Mouse (Mus musculus) lung, adult 2 months (tissue): ENCODE data around the gene Ppp4r4.

Experiments used
- CTCF ChIP-seq: fragments of 200-500 bp; IDR thresholded peaks from 2 replicates; pipeline ENCODE4 v1.5.1; 2011; ENCODE audit warnings: mild to moderate bottlenecking, low read length, control low read depth; ENCODE audit not compliant: insufficient read depth
- POLR2A ChIP-seq: fragments of 200-500 bp; IDR thresholded peaks from 2 replicates; pipeline ENCODE4 v1.6.1; 2011; ENCODE audit warnings: low read depth, mild to moderate bottlenecking, control low read depth, low read length, borderline replicate concordance; ENCODE audit errors: extremely low read depth

DNA sequence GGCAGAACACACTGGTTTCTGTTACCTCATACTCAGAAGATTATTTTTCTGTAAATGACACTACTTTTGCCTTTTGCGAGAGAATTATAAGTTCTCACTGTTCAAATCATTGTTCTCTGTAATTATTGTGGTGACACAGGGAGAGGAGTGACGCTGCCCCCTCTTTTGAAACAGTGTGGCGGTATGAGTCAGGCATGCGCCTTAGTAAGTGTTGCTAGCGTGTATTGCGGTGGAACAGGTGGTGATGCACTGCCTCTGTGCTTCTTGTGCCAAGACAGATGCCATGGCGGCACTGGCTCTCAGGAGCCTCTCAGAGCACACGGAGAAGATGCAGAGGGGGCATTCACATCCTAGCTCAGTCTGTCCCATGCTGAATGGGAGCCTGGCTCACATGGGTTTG is 22.2 kb upstream of the Ppp4r4 start:
- no peak for TF ChIP-seq CTCF
- no peak for TF ChIP-seq POLR2A
